Mouse (Mus musculus) megakaryocyte-erythroid progenitor cell, adult 5-6 weeks (primary cell): ENCODE data around the gene Scnn1b. TPM values are rescaled to one million over a fixed set of nuclear protein-coding genes. Genes with fewer than 3 reads are reported as not detected.
A peak's percentile ranks its signal among the peaks of the same experiment; 100 is the strongest.

Source experiments
- ATAC-seq: replicated peaks from 2 replicates; pipeline ENCODE4 v1.8.0; 2016; ENCODE audit warnings: mild to moderate bottlenecking, inconsistent platforms; ENCODE audit not compliant: severe bottlenecking, poor library complexity, low FRiP score, low TSS enrichment
- total RNA-seq, 2 experiments: library from RNA; stranded (forward) in 1 of 2; stranded (reverse) in 1 of 2; fragments of 200-1000, 215-1000 nt in 1 of 2; fragments of >200 nt in 1 of 2; fragmentation: Nextera tagmentation in 1 of 2; gene quantifications; 2 replicates each; pipeline ENCODE4 v1.2.3; 2014 to 2017

The Scnn1b gene
- total RNA-seq (2014; fragmentation: Nextera tagmentation) = not detected in 2 replicates
- total RNA-seq (2017) = not detected in 2 replicates

DNA sequence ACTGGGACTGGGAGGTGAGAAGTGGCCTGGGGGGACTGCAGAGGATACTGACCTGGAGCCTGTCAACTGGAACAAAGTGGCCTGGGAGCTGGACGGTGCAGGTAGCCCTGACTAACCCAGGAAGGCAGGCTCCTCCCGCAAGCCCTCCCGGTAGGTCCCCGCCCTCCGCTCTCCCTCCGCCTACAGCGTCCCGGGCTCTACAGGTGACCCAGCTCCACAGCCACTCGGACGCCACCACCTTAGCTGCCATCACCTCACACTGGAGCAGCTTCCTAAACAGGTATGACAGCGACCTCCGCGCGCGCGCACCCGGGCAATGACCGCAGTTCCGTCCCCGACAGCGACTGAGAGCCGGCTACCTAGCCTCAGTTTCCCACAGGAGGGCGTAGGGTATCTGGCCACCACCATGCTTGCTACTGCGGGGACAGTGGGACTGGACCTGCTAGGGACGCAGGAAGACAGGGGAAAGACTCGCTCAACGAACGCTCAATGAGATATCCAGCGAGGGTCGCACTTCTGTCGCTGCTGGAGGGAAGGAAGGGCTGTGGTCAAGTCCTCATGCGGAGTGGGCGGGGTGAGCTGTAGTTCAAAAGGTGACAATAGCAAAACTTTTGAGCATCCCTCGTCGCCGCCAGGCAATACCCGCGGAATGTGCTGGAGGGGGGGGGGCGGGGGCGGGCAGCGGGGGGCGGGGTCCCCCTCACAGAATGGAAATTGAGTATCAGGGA is at the start of gene Scnn1b:
Gene Scnn1b, plus strand, starts transcription at position 181 of the 728 bp plus-strand sequence.
- no peak for ATAC-seq

GRCm38 (mm10) chr7:121821632-121822031 is 43.2 kb upstream of the Scnn1b start:
- no peak for ATAC-seq

DNA sequence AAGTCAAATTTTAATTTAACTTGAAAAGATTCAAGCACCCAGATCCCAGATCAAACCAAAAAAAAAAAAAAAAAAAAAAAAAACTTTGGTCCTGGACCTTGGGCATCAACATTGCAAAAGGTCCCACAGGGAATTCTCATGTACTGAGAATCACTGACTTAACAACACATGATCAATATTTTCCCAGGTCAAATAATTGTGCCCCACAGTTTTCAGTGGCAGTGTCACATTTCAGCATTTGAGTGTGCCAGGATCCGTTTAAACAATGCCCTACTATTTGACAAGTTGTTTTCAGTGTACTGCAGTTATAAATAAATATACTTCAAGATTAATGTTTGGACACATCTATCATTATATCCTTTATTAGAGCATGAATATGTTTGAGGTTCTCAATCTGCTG is 36.4 kb upstream of the Scnn1b start:
- no peak for ATAC-seq

DNA sequence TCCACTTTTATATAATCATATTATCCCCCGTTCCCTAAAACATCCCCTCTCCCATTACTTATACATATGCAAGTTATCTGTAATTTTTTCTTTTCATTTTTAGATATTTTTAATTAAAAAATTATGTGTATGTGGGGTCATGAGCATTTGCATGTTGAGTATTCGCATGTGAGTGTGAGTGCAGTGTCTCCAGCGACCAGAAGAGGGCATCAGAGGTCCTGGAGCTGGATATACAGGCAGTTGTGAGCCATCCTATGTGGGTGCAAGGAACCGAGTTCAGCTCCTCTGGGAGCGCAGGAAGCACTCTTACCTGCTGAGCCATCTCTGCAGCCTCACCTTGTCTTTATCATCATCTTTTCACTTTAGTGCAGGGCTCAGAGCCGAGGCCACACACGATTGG is 29.4 kb upstream of the Scnn1b start:
- ATAC-seq = no peak

- ATAC-seq = no peak
Observed at GRCm38 (mm10) chr7:121836827-121837226, 28.0 kb upstream of the Scnn1b start.

DNA sequence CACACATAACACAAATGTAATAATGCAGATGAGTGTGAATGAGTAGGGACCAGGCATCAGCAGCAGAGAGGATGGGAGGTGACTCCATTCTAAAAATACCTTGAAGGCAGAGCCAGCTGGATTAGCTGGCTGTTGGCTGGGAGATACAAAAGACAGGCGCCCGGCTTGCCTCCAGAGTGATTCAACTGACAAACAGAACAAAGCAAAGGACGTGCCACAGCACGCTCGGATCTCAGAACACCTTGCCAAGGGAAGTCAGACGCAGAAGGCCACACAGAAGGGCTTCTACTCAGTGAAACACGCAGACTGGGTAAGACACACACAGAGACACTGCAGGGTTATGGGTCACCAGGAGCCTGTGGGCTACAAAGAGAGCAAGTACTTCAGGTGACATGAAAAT is 24.0 kb upstream of the Scnn1b start:
- ATAC-seq = no peak

DNA sequence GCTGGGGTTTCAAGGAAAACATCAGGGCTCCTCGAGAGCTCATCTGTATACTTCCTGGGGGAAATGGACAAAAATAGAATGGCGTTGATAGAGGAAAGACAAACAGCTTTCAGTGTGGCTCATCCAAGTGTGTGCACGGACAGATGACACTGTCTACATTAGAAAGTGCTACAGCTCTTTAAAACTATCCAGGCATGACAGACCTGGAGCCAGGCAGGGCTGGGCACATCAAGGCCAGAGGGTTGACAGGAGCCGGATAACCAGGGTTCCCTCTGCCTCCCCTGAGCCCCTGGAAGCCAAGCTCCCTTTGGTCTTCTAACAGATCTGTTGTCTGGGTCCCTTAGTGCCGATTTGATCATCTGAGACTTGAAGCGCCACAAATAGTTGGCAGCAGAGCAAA is 22.6 kb upstream of the Scnn1b start:
- no peak for ATAC-seq

DNA sequence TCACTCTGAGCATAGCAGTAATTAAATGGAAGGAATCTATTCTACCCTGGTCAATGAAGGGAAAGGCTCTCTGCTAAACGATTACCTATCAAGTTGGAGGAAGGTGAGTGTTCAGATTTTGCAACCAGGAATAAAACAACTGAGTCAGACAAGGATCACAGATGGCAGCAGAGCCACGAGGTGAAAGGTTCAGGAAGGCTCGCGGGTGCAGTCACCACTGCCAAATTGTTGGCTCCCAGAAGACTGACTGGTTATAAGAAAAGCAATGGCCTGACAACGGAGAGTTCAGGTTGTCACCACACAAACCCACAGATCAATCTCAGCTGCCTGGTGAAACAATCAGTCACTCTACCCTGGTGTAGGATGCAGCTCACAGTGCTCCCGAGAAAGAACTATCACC is 18.9 kb upstream of the Scnn1b start:
- no peak for ATAC-seq

DNA sequence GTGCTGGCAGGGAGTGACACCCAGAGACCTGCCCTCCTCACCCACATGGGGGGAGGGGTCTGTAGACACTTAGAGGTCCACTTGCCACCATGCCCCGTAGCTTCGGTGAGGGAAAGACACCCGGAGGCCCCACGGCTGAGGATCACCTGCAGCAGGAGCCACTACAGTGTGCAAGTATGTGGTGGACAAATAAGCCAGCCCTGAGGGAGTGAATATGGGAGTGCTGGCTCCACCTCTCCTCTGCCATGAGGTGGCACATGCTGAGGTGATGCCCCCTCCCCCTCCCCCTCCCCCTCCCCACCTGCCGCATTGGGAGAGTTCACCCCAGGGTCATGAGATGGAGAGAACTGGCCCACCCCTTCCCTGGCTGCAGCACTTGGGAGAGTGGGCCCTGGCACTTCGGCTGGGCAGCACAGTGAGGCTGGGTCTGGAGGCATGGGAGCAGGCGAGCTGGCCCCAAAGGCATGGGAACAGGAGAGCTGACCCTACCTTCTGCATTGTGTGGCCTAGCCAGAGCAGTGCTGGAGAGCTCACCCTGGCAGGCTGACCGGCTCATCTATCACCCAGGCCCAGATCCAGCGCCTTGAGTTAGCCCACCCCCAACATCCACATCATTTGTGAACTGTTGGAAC is 16.2 kb upstream of the Scnn1b start:
- ATAC-seq = no peak

GRCm38 (mm10) chr7:121857177-121857884 is 7.5 kb upstream of the Scnn1b start:
- no peak for ATAC-seq

GRCm38 (mm10) chr7:121858939-121859338 is 5.9 kb upstream of the Scnn1b start:
- no peak for ATAC-seq

- ATAC-seq = no peak
Observed at GRCm38 (mm10) chr7:121871631-121872030, 6.8 kb downstream of the Scnn1b start.

- ATAC-seq = no peak
Observed at GRCm38 (mm10) chr7:121873998-121874397, 9.2 kb downstream of the Scnn1b start.

DNA sequence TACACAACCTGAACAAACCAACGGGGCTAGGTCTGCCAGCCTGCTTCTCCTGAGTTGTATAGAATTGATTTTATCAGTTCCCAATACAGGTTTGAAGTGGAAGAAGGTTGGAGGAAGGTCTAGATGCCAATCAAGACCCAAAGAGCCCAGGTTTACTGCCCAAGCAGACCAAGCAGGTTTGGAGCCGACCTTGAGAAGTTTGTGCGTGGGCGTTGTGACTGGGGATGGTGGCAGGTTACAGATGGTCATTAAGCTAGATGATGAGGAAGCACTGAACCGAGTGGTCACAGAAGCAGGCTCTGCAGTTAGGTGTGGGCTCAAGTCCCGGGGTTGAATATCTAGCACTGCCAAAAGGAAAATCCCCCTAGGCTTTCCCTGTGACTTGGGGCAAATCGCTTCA is 9.9 kb downstream of the Scnn1b start:
- ATAC-seq = no peak

DNA sequence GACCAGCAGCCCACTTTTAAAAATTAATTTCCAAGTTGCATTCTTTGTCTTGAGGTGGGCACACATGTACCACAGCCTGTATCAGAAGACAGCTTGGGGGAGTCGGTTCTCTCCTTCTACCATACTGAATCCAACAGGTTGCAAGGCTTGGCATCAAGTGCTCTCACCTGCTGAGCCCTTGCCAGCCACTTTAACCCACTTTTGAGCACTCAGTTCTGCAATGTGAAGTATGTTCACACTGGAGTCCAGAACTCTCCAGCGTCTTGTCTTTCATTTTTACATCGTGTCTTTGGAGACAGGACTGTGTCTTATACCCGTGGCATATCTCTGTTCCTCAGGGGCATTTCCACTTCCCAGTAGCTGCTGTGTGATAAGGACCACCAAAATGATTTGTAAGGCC is 15.4 kb downstream of the Scnn1b start:
- ATAC-seq = no peak

DNA sequence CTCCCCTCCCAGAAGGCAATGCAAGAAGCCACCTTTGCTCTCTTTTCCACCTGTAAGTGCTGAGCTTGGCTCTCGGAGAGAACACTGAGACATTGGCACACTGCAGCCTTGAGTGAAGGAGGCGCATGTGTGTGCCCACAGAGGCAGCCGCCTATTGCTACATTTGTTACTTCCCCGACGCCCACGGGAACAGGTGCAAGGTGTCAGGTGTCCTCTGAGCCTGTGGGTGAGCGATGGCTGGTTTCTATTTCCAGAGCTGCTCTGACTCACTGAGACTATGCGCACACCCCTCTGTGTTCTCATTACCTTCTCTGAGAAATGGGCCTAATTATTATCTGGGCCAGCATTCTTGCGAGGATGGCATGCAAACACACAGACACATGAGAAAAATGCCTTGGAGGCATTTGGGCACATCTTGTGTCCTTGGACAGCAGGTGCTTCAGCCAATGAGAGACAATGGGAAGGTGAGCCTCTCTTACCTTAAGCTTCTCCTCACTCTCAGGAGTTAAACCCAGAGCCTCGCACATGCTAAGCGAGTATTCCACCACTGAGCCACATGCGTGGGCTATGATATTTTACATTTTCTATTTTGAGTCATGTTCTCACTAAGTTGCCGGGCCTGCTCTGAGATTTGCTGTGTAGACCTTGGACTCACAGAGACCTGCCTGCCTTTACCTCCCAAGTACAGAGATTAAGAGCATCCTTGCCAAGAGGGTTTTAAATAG is 26.0 kb downstream of the Scnn1b start:
- no peak for ATAC-seq

DNA sequence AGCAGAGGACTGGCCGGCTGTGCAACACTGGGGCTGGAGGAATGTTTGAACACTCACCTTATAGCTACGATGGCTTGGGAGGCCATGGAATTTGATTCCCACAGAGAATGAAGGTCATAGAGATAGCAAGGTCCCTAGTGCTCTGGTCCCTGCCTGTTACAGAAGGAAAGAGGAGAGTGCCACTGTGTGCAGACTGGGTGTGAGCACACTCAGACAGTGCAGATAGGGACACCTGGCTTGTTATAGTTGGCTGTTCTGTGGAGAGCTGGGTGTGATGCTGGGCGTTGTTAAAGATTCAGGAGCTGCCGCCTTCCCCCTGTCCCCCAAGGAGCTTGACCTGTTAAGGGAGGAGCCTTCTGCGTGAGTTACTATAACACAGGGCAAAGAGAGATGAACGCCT is 31.9 kb downstream of the Scnn1b start:
- no peak for ATAC-seq

DNA sequence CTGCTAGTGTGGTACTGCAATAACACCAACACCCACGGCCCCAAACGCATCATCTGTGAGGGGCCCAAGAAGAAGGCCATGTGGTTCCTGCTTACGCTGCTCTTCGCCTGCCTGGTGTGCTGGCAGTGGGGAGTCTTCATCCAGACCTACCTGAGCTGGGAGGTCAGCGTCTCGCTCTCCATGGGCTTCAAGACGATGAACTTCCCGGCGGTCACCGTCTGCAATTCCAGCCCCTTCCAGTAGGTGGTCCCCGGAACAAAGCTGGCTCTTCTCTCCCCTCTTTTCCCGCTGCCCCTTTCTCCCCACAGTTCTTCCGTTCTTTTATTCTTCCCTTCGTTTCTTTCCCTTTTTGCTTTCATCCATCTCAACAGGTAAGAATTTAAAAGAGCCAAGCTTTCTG is 34.5 kb downstream of the Scnn1b start:
- ATAC-seq = peak; percentile 79

GRCm38 (mm10) chr7:121899940-121900339 is 35.1 kb downstream of the Scnn1b start:
- no peak for ATAC-seq
